Mouse (Mus musculus) cerebellum, adult 2 months (tissue): ENCODE measurements around the gene Utp3. TPM values are rescaled to one million over a fixed set of nuclear protein-coding genes. Genes with fewer than 3 reads are reported as not detected.
A peak's percentile ranks its signal among the peaks of the same experiment; 100 is the strongest.
"Not testable (repeated sequence)": the region's sequence is repeated elsewhere in the genome, so short reads cannot be mapped to it uniquely, and the experiment has no call there.

Experiments used
- DNase-seq, 2 experiments: peaks; one replicate each; pipeline ENCODE4 v3.0.0; 2021
- H3K27ac ChIP-seq: fragments of 200-500 bp; 2 replicates; pipeline ENCODE4 v1.5.1; 2012; ENCODE audit warnings: low read length, control low read depth, inconsistent platforms; ENCODE audit not compliant: insufficient read depth
- H3K27me3 ChIP-seq: fragments of 200-500 bp; 2 replicates; pipeline ENCODE4 v1.6.1; 2012; ENCODE audit warnings: inconsistent platforms, mild to moderate bottlenecking, low read length, moderate library complexity; ENCODE audit not compliant: control insufficient read depth, insufficient read depth
- H3K4me1 ChIP-seq: fragments of 200-500 bp; 2 replicates; pipeline ENCODE4 v1.6.1; 2011; ENCODE audit warnings: low read length; ENCODE audit not compliant: control insufficient read depth, insufficient read depth
- H3K4me3 ChIP-seq: fragments of 200-500 bp; replicated peaks from 2 replicates; pipeline ENCODE3; 2011; ENCODE audit warnings: mild to moderate bottlenecking, low read depth, low read length, control low read depth; ENCODE audit not compliant: insufficient read depth
- CTCF ChIP-seq: fragments of 200-500 bp; IDR thresholded peaks from 2 replicates; pipeline ENCODE4 v1.5.1; 2011; ENCODE audit warnings: low read depth, mild to moderate bottlenecking, control low read depth, low read length, moderate library complexity, borderline replicate concordance; ENCODE audit not compliant: insufficient read depth
- POLR2A ChIP-seq: fragments of 200-500 bp; IDR thresholded peaks from 2 replicates; pipeline ENCODE4 v1.6.1; 2011; ENCODE audit warnings: low read length, control low read depth, borderline replicate concordance; ENCODE audit not compliant: insufficient read depth
- whole genome bisulfite sequencing: fragments of 180-500 bp; shearing (Covaris S2); methylation state at CpG from one replicate; pipeline ENCODE4 v1.1.7; 2018; 5-methylcytosine and 5-hydroxymethylcytosine counted together
- polyA plus RNA-seq: library from polyadenylated mRNA; depleted of rRNA; stranded (reverse); fragments of >200 nt; gene quantifications from 2 replicates; pipeline ENCODE4 v1.2.3, GENCODE M21; 2012

The Utp3 gene
- polyA plus RNA-seq, 1 experiment: 29.9 TPM

GRCm38 (mm10) chr5:88542651-88543282, 11.5 kb upstream of the Utp3 start:
- no peaks in the 10 kb centered on the region for H3K4me1 ChIP-seq

GRCm38 (mm10) chr5:88544411-88544810, 9.9 kb upstream of the Utp3 start:
- H3K4me1 ChIP-seq, H3K27me3 ChIP-seq, H3K4me3 ChIP-seq, H3K27ac ChIP-seq, DNase-seq: not testable (repeated sequence)
- WGBS: 93% methylated on average over 1 of the region's 1 CpGs

More at GRCm38 (mm10) chr5:88542651-88543282, 11.5 kb upstream of the Utp3 start:
- no peak overlapping the region for H3K27ac ChIP-seq
- TF ChIP-seq CTCF (no peak; the same call in 1 of the 2 replicates), POLR2A (no peak)
- H3K4me3 ChIP-seq: no peak overlapping the region
- WGBS: 51% methylated on average over 5 of the region's 5 CpGs
- H3K27me3 ChIP-seq: no peaks in the 10 kb centered on the region
- DNase-seq: peak; percentile 29 to 46

- no peak for DNase-seq
- Histone ChIP-seq H3K27me3 (no peaks in the 10 kb centered on the region), H3K4me1 (no peaks in the 10 kb centered on the region), H3K4me3 (no peak overlapping the region), H3K27ac (no peak overlapping the region)
- no peak for TF ChIP-seq POLR2A
- no peak for TF ChIP-seq CTCF
- WGBS: 88% methylated on average over 7 of the region's 7 CpGs
Measured at GRCm38 (mm10) chr5:88545536-88545935, 8.7 kb upstream of the Utp3 start.

GRCm38 (mm10) chr5:88553271-88554085, 784 bp upstream of the Utp3 start:
- H3K27me3 ChIP-seq: no peaks in the 10 kb centered on the region
- WGBS: 4% methylated on average over 29 of the region's 29 CpGs
- H3K27ac ChIP-seq: peak overlapping the region; percentile 67
- no peak for TF ChIP-seq POLR2A
- no peak for TF ChIP-seq CTCF
- H3K4me1 ChIP-seq: peaks cover 2% of the 10 kb centered on the region; the same call in 1 of the 2 replicates
- peak overlapping the region; percentile 82 for H3K4me3 ChIP-seq
- DNase-seq: peak in 1 of 2 experiments; percentile 13

GRCm38 (mm10) chr5:88558991-88559390, 4.7 kb downstream of the Utp3 start:
- 60% methylated on average over 1 of the region's 1 CpGs for WGBS
- TF ChIP-seq POLR2A (no peak), CTCF (no peak)
- no peak overlapping the region for H3K4me3 ChIP-seq
- no peak overlapping the region for H3K27ac ChIP-seq
- no peak for DNase-seq
- no peaks in the 10 kb centered on the region for H3K27me3 ChIP-seq
- no peaks in the 10 kb centered on the region for H3K4me1 ChIP-seq

- Histone ChIP-seq H3K27me3 (no peaks in the 10 kb centered on the region), H3K27ac (no peak overlapping the region), H3K4me3 (no peak overlapping the region), H3K4me1 (no peaks in the 10 kb centered on the region)
- TF ChIP-seq POLR2A: no peak
- TF ChIP-seq CTCF: no peak
- no peak for DNase-seq
- 84% methylated on average over 9 of the region's 9 CpGs for WGBS
Measured at GRCm38 (mm10) chr5:88561080-88561814, 7.0 kb downstream of the Utp3 start.

GRCm38 (mm10) chr5:88562863-88563780, 8.9 kb downstream of the Utp3 start:
- 75% methylated on average over 8 of the region's 8 CpGs for WGBS
- DNase-seq: no peak
- TF ChIP-seq CTCF: no peak
- H3K4me3 ChIP-seq: no peak overlapping the region
- no peaks in the 10 kb centered on the region for H3K27me3 ChIP-seq
- no peaks in the 10 kb centered on the region for H3K4me1 ChIP-seq
- H3K27ac ChIP-seq: no peak overlapping the region
